Mouse (Mus musculus): ENCODE results near the gene Gsap. TPM values are rescaled to one million over a fixed set of nuclear protein-coding genes. Genes with fewer than 3 reads are reported as not detected.

Gsap gene
- polyA plus RNA-seq, 1 experiment from 2014 or later, result 2.9 TPM

DNA sequence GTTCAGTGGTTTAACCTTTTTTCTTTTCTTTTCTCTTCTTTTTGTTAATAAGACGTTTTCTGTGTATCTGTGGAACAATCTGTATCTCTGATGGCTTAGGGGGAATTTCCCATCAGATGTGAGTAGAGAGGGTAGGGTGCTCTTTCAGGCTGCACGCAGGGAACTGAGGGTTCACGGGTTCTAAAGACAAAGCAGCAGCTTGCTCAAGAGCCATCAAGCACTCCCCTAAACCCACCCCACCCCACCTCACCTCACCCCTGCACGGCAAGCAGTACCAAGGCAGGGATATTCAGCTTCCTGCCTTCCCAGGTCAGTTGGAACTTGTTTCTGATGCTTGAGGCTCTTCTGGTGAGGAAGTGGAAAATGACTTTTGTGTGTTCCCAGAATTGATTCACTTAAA is 766 bp downstream of the Gsap start:
- Histone ChIP-seq H3K4me3 (peak overlapping the region; percentile 58), H3K9me3 (no peaks in the 10 kb centered on the region), H3K4me1 (peaks cover 10% of the 10 kb centered on the region; the same call in 1 of the 2 replicates), H3K27me3 (0 out of 2 replicates have a peak, but pooled peaks cover 4% of the 10 kb centered on the region), H3K4me2 (peak overlapping the region; percentile 93), H3K9ac (peak overlapping the region; percentile 72; the same call in 1 of the 2 replicates), H3K27ac (no peak overlapping the region), H3K36me3 (no peaks in the 10 kb centered on the region)
- whole genome bisulfite sequencing, result 10% methylated on average over 4 of the region's 4 CpGs
- no peak for ATAC-seq (ENCODE audit: insufficient number of reproducible peaks, insufficient read depth, low FRiP score, low TSS enrichment, low read depth)

DNA sequence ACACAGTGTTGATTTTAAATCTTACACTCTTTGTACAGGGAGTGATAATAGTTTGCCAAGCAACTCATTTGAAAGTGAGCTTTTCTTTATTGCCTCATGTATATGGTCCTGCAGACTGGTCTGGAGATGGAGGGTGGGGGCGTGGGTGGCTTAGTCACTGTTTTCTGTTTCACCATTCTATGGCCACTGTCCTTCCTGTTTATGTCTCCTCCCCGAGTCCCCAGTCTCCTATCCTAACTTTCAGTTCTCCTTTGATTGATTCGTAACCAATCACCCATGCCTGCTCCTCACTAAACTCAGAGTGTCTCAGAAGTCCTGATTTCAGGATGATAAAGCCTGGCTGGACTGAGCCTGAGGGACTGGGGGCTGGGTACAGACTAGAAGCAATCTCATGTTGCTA is 2.4 kb downstream of the Gsap start:
- no peak for ATAC-seq (ENCODE audit: insufficient number of reproducible peaks, insufficient read depth, low FRiP score, low TSS enrichment, low read depth)

DNA sequence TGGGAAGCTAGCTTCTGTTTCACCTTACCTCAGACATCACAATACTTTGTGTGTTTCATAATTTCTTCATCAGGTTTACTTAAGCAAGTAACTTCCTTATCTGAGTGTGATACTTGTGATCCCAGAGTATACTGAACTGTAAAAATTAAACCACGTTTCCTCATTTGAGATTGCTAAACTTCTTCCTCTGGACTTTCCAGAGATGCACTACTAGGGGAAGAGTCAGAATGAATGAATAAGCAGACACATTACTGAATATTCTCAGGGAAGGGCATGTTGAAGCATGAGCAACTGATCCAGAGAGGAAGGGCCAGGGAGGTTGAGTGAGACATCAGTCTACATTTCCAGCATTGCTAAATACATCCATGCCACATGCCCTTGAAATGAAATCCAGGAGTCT is 3.0 kb downstream of the Gsap start:
- 49% methylated on average over 1 of the region's 1 CpGs for WGBS
- no peak overlapping the region for H3K4me3 ChIP-seq
- H3K27ac ChIP-seq, result no peak overlapping the region
- H3K36me3 ChIP-seq, result no peaks in the 10 kb centered on the region
- H3K4me1 ChIP-seq, result peaks cover 10% of the 10 kb centered on the region; the same call in 1 of the 2 replicates
- H3K9ac ChIP-seq, result no peak overlapping the region
- no peak for ATAC-seq (ENCODE audit: insufficient number of reproducible peaks, insufficient read depth, low FRiP score, low TSS enrichment, low read depth)
- no peak overlapping the region for H3K4me2 ChIP-seq
- H3K27me3 ChIP-seq, result 0 out of 2 replicates have a peak, but pooled peaks cover 4% of the 10 kb centered on the region
- peaks cover 4% of the 10 kb centered on the region; the same call in 1 of the 2 replicates for H3K9me3 ChIP-seq

More for the DNA sequence above, 2.4 kb downstream of the Gsap start:
- Histone ChIP-seq H3K9ac (no peak overlapping the region), H3K27ac (no peak overlapping the region), H3K36me3 (no peaks in the 10 kb centered on the region), H3K4me3 (no peak overlapping the region), H3K4me1 (peaks cover 10% of the 10 kb centered on the region; the same call in 1 of the 2 replicates), H3K4me2 (no peak overlapping the region), H3K9me3 (peaks cover 4% of the 10 kb centered on the region; the same call in 1 of the 2 replicates), H3K27me3 (0 out of 2 replicates have a peak, but pooled peaks cover 4% of the 10 kb centered on the region)
- WGBS, result 36% methylated on average over 3 of the region's 3 CpGs

GRCm38 (mm10) chr5:21189460-21189859 is 3.4 kb downstream of the Gsap start:
- Histone ChIP-seq H3K36me3 (no peaks in the 10 kb centered on the region), H3K9ac (no peak overlapping the region), H3K9me3 (peaks cover 4% of the 10 kb centered on the region; the same call in 1 of the 2 replicates), H3K27ac (no peak overlapping the region), H3K4me3 (no peak overlapping the region), H3K27me3 (0 out of 2 replicates have a peak, but pooled peaks cover 4% of the 10 kb centered on the region), H3K4me1 (peaks cover 10% of the 10 kb centered on the region; the same call in 1 of the 2 replicates), H3K4me2 (no peak overlapping the region)
- no peak for ATAC-seq (ENCODE audit: insufficient number of reproducible peaks, insufficient read depth, low FRiP score, low TSS enrichment, low read depth)
- WGBS, result 53% methylated on average over 3 of the region's 3 CpGs

GRCm38 (mm10) chr5:21203504-21203903 is 17.4 kb downstream of the Gsap start:
- H3K27me3 ChIP-seq, result no peaks in the 10 kb centered on the region
- H3K4me2 ChIP-seq, result no peak overlapping the region
- no peaks in the 10 kb centered on the region for H3K9me3 ChIP-seq
- no peak overlapping the region for H3K9ac ChIP-seq
- ATAC-seq (ENCODE audit: insufficient number of reproducible peaks, insufficient read depth, low FRiP score, low TSS enrichment, low read depth), result no peak
- no peak overlapping the region for H3K4me3 ChIP-seq
- H3K27ac ChIP-seq, result no peak overlapping the region
- 88% methylated on average over 1 of the region's 1 CpGs for whole genome bisulfite sequencing
- no peaks in the 10 kb centered on the region for H3K36me3 ChIP-seq
- no peaks in the 10 kb centered on the region for H3K4me1 ChIP-seq

DNA sequence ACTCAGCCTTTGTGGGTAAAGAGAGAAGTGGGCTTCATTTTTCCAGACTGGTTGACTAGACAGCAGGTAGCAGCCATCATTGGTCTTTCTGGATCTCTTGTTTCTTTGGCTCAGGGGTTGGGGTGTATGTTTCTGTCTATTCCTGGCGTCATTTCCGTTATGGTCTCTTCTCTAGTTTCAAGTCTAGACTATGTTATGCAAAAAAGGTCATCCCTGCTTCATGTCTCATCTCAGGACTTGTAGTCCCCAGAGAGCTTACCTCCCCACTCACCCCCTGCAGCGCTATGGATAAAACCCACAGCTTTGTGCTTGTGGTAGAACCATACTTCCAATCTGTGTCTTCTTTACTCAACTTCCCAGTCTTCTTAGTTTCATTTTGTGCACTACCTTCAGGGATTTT is 18.1 kb downstream of the Gsap start:
- H3K36me3 ChIP-seq, result no peaks in the 10 kb centered on the region
- ATAC-seq (ENCODE audit: insufficient number of reproducible peaks, insufficient read depth, low FRiP score, low TSS enrichment, low read depth), result no peak
- 80% methylated on average over 3 of the region's 3 CpGs for WGBS
- no peaks in the 10 kb centered on the region for H3K9me3 ChIP-seq
- no peak overlapping the region for H3K4me2 ChIP-seq
- no peaks in the 10 kb centered on the region for H3K4me1 ChIP-seq
- no peak overlapping the region for H3K27ac ChIP-seq
- H3K4me3 ChIP-seq, result no peak overlapping the region
- no peak overlapping the region for H3K9ac ChIP-seq
- H3K27me3 ChIP-seq, result no peaks in the 10 kb centered on the region

- Histone ChIP-seq H3K36me3 (no peaks in the 10 kb centered on the region), H3K9ac (no peak overlapping the region), H3K27ac (no peak overlapping the region), H3K4me2 (no peak overlapping the region), H3K27me3 (no peaks in the 10 kb centered on the region), H3K4me1 (no peaks in the 10 kb centered on the region), H3K9me3 (no peaks in the 10 kb centered on the region), H3K4me3 (no peak overlapping the region)
- ATAC-seq (ENCODE audit: insufficient number of reproducible peaks, insufficient read depth, low FRiP score, low TSS enrichment, low read depth), result no peak
- WGBS, result 79% methylated on average over 4 of the region's 4 CpGs
Observed at GRCm38 (mm10) chr5:21206014-21206413, 20.0 kb downstream of the Gsap start.

- ATAC-seq (ENCODE audit: insufficient number of reproducible peaks, insufficient read depth, low FRiP score, low TSS enrichment, low read depth), result no peak
- Histone ChIP-seq H3K4me3 (no peak overlapping the region), H3K9me3 (no peaks in the 10 kb centered on the region), H3K27me3 (no peaks in the 10 kb centered on the region), H3K4me1 (no peaks in the 10 kb centered on the region), H3K4me2 (no peak overlapping the region), H3K27ac (no peak overlapping the region), H3K9ac (no peak overlapping the region), H3K36me3 (no peaks in the 10 kb centered on the region)
- 73% methylated on average over 1 of the region's 1 CpGs for WGBS
Observed at GRCm38 (mm10) chr5:21211406-21211805, 25.4 kb downstream of the Gsap start.

DNA sequence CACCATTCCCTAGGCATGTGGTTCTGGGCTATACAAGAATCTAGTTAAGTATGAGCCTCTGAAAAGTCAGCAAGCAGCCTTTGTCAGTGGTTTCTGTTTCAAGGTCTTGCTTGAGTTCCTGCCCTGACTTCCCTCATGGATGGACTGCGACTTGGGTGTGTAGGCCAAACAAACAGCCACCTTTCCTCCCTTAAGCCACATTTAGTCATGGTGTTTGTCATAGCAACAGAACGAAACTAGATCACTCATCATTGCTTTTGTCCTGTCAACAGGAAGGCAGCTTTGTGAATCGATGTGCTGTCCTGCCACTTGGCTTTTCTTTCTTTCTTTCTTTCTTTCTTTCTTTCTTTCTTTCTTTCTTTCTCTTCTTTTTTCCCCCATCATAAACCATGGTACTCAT is 26.9 kb downstream of the Gsap start:
- no peaks in the 10 kb centered on the region for H3K36me3 ChIP-seq
- no peaks in the 10 kb centered on the region for H3K9me3 ChIP-seq
- H3K4me3 ChIP-seq, result no peak overlapping the region
- H3K4me2 ChIP-seq, result no peak overlapping the region
- WGBS, result 85% methylated on average over 3 of the region's 3 CpGs
- H3K27ac ChIP-seq, result no peak overlapping the region
- H3K4me1 ChIP-seq, result no peaks in the 10 kb centered on the region
- H3K9ac ChIP-seq, result no peak overlapping the region
- no peak for ATAC-seq (ENCODE audit: insufficient number of reproducible peaks, insufficient read depth, low FRiP score, low TSS enrichment, low read depth)
- H3K27me3 ChIP-seq, result no peaks in the 10 kb centered on the region

DNA sequence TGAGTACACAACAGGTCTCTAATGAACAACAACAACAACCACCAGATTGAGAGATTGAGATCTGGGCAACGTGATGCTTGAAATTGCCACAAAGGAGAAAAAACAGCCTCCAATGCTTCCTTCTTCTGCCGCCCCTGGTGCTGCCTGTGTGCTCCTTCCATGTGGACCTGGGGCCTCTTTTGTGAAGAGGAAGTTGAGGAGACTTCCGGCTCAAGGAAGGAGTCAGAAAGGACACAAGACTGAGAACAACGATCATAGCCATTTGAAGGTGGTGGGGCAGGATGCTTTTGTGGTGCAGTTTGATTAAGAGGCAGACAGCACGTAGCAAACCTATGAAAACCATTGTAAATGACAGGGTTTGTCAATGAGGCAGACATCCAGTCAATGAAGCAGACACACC is 27.7 kb downstream of the Gsap start:
- H3K27me3 ChIP-seq, result no peaks in the 10 kb centered on the region
- no peaks in the 10 kb centered on the region for H3K9me3 ChIP-seq
- H3K27ac ChIP-seq, result no peak overlapping the region
- no peak overlapping the region for H3K4me3 ChIP-seq
- WGBS, result 81% methylated on average over 5 of the region's 5 CpGs
- no peak for ATAC-seq (ENCODE audit: insufficient number of reproducible peaks, insufficient read depth, low FRiP score, low TSS enrichment, low read depth)
- no peaks in the 10 kb centered on the region for H3K4me1 ChIP-seq
- no peaks in the 10 kb centered on the region for H3K36me3 ChIP-seq
- no peak overlapping the region for H3K9ac ChIP-seq
- no peak overlapping the region for H3K4me2 ChIP-seq

GRCm38 (mm10) chr5:21217453-21218294 is 31.6 kb downstream of the Gsap start:
- Histone ChIP-seq H3K4me2 (no peak overlapping the region), H3K4me1 (no peaks in the 10 kb centered on the region), H3K4me3 (no peak overlapping the region), H3K36me3 (no peaks in the 10 kb centered on the region), H3K27ac (no peak overlapping the region), H3K27me3 (no peaks in the 10 kb centered on the region), H3K9ac (no peak overlapping the region), H3K9me3 (no peaks in the 10 kb centered on the region)
- ATAC-seq (ENCODE audit: insufficient number of reproducible peaks, insufficient read depth, low FRiP score, low TSS enrichment, low read depth), result no peak
- 83% methylated on average over 14 of the region's 14 CpGs for WGBS

DNA sequence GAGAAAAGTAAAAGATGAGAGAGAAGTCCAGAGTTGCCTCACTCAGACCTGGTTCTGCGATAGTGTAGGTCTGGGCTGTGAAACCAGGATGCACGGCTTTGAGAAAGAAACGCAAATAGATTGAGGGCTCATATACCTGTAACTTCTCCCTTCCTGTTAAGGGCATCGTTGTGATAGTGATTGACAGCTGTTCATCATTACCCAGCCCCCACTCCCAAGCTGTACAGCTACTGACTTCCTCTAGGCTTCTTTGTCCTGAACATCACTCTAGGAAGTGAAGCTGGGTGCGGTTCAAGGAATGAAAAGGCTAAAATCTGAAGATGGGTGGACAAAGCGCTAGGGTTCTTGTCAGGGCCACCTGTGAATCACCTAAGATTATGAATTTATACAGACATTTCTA is 46.8 kb downstream of the Gsap start:
- no peak for ATAC-seq (ENCODE audit: insufficient number of reproducible peaks, insufficient read depth, low FRiP score, low TSS enrichment, low read depth)
- no peak overlapping the region for H3K27ac ChIP-seq
- H3K9ac ChIP-seq, result no peak overlapping the region
- no peaks in the 10 kb centered on the region for H3K27me3 ChIP-seq
- no peak overlapping the region for H3K4me3 ChIP-seq
- no peak overlapping the region for H3K4me2 ChIP-seq
- H3K4me1 ChIP-seq, result no peaks in the 10 kb centered on the region
- H3K36me3 ChIP-seq, result no peaks in the 10 kb centered on the region
- H3K9me3 ChIP-seq, result peaks cover 5% of the 10 kb centered on the region; the same call in 1 of the 2 replicates
- 83% methylated on average over 6 of the region's 6 CpGs for WGBS

Measured in embryonic facial prominence, embryonic 13.5 days (tissue).